Mouse (Mus musculus): ENCODE data around the gene Ddr1.

DNA sequence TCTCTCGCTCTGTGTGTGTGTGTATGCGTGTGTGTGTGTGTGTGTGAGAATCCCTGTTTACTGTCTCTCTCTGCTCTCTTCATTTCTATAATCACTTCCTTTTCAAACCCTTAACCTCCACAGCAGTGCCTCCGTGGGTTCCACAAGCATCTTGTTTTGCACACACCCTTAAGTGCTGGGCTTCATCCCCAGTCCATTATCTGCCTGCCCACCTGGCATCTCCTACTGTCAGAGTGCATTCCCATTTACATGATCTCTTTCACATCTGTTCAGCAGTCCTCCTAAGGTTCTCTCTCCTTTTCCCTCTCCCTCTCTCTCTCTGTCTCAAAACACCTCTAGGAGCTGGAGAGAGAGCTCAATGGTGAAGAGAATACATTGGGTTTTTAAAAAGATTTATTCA lies 38.5 kb upstream of the Ddr1 start:
- TF ChIP-seq CTCF (IDR thresholded peaks at IDR 0.05; ENCODE audit: control insufficient read depth, insufficient read depth, insufficient replicate concordance, low read depth, low read length) (no peak), POLR2A (IDR thresholded peaks at IDR 0.05; ENCODE audit: control insufficient read depth, low read depth, low read length) (no peak)

Data from testis, adult 2 months (tissue).